Mouse (Mus musculus) gastrocnemius, postnatal 25 days (tissue): ENCODE measurements around the gene Gm16253. TPM values are rescaled to one million over a fixed set of nuclear protein-coding genes. Genes with fewer than 3 reads are reported as not detected.

ENCODE experiments used
- DNase-seq: peaks from one replicate; pipeline ENCODE4 v3.0.0; 2022
- total RNA-seq, 2 experiments: library from RNA; stranded (reverse); gene quantifications; 1 replicate in 1 of 2; 2 replicates in 1 of 2; pipeline ENCODE4 v1.2.3; 2021

Gene Gm16253
- total RNA-seq, 2 experiments from 2014 or later, result 1.1 TPM

DNA sequence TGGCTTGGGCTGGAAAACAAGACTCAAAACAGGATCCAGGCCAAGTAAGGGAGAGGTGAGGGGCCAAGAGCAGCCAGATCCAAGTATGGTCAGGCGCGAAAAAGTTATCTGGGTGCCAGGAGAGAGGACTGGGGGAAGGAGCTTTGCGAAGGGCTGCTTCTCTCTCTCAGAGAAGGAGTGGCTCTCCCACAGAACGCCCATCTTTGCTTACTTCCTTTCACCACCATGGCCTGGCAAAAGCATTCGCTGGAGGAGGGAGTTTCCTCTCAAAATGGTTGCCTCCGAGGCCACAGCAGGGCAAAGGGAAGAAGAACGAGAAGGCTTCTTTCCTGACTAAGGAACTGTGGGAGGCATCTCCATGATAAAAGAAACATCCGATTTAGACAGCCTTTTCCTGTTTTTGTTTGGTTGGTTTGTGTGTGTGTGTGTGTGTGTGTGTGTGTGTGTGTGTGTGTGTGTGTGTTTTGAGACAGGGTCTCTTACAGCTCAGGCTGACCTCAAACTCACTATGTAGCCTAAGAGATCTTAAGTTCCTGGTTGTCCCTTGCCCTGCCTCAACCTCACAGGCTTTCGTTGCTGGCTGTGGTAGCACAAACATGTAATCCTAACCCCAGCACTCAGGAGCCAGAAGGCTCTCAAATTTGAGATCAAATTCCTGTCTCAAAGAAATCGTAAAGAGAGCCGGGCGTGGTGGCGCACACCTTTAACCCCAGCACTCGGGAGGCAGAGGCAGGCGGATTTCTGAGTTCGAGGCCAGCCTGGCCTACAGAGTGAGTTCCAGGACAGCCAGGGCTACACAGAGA is 4.7 kb upstream of the Gm16253 start:
- peak; percentile 58 for DNase-seq

GRCm38 (mm10) chr3:96573611-96574511 is 2.9 kb upstream of the Gm16253 start:
- peak; percentile 74 for DNase-seq

GRCm38 (mm10) chr3:96575272-96575984 is 1.4 kb upstream of the Gm16253 start:
- peak; percentile 79 for DNase-seq

GRCm38 (mm10) chr3:96576005-96576658 is 652 bp upstream of the Gm16253 start:
- DNase-seq, result peak; percentile 86

GRCm38 (mm10) chr3:96577566-96577965 is 782 bp downstream of the Gm16253 start:
- DNase-seq, result no peak

- DNase-seq, result no peak
Measured at GRCm38 (mm10) chr3:96578561-96579238, 1.9 kb downstream of the Gm16253 start.

DNA sequence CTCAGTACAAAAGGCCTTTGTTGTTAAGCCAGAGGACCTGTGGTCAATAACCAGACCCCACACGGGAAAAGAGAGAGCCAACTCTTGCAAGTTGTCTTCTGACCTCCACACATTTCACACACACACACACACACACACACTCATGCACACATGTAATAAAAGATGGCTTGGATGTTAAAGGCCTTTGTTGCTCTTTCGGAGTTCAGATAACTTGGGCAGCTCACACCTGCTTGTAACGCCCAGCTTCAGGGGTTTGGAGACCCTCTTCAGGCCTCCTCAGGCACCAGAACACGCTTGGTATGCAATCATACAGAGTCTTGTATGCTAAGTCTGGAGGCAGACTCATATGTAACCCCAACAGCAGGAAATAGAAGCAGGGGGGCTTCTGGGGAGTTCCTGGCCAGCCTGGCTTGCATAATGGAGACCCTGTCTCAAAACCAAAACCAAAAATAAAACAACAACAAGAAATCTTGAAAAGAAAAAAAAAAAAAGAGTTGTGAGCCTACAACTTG is 2.5 kb downstream of the Gm16253 start:
- DNase-seq, result no peak

- peak; percentile 85 for DNase-seq
Measured at GRCm38 (mm10) chr3:96579885-96580454, 3.2 kb downstream of the Gm16253 start.

DNA sequence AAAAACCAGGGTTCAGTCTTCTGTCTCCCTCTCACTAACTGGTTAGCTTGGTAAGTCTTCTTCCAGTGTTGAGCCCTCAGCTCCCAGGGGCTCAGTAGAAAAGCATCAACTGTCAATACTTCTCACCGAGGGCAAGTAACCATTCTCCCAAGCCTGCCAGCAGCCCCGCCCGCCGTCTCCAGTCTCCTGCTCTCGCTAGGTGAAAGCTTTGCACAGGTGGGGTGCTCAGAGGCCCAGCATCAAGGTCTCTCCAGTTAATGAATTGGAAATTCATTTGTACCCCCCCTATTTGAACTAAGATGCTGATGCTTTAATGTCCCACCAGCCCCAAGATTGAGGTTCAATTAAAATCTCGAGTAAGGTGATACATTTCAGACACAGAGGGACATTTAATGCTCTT is 4.4 kb downstream of the Gm16253 start:
- no peak for DNase-seq

DNA sequence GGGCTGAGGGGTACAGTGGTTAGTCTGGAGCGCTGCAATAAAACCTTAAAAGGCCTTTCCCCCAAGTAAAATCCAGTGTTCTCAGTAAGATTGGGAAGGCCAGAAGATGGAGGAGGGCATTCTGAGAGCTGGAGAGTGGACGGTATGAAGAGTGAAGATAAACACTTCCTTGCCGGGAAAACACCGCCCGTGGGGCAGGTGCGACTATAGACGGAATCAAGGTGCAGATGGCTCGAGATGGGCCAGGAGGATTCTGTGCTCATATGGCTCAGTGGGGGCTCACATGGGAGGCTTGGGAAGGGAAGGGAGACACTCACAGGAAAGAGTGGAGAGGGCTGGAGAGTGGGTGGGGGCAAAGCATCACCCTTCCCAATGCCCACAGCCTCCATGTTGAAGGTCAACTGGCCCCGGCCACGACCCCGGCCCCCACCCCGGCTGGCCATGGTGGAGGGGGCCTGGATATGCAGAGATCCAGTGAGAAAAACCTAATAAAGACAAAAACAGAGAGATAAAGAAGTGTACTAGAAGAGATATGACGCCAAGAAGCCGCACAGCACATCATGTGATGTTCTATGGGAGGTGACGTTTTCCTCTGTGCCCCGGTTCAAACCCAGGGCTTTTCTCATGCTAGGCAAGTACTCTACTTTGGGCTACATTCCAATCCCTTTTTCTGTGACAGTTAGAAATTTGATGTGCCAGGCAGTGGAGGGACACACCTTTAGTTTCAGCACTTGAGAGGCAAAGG is 5.2 kb downstream of the Gm16253 start:
- no peak for DNase-seq

DNA sequence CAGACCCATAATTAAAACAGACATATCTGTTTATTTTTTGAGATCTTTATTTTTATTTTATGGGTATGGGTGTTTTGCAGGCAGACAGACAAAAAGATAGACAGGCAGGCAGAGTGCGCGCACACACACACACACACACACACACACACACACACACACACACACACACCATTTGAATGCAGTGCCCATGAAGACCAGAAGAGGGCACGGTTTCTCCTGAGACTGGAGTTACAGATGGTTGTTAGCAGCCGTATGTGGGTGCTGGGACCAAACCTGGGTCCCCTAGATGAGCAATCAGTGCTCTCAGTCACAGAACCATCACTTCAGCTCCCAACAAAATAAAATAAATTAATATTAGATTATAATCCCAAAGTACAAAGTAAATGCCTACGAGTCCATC is 6.6 kb downstream of the Gm16253 start:
- DNase-seq, result no peak

DNA sequence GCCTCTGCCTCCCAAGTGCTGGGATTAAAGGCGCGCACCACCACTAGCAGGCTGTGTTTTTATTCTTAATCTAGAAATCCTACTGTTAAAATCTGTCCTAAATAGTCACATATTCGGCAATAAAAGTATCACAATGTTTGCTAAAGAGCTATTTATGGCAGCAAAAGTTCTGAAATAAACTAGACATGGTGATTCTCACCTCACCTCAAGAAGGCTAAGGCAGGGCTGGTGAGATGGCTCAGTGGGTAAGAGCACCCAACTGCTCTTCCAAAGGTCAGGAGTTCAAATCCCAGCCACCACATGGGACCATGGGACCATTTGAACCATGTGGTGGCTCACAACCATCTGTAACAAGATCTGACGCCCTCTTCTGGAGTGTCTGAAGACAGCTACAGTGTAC is 13.9 kb downstream of the Gm16253 start:
- DNase-seq, result no peak

- DNase-seq, result peak; percentile 28
Measured at GRCm38 (mm10) chr3:96593374-96593773, 16.6 kb downstream of the Gm16253 start.

- DNase-seq, result peak; percentile 92
Measured at GRCm38 (mm10) chr3:96593790-96594560, 17.2 kb downstream of the Gm16253 start, which contains the start of gene Polr3gl. TSS of gene Polr3gl (minus strand) at chr3:96594181.

DNA sequence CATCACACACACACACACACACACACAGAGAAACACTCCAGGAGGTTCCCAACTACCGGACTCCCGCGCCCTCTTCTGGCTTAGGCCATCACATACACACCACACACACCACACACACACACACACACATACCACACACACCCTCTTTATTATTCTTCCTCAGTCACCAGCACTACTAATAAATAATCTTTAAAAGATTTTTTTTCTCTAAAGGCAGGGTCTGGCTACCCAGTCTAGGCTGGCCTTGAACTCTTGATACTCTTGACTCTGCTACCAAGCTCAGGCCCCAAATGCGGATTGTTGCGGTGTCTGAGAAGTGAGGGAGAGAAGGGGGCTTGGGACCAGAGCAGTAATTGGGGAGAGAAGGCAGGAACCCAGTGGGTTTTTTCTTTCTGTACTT is 18.1 kb downstream of the Gm16253 start:
- no peak for DNase-seq

- DNase-seq, result no peak
Measured at GRCm38 (mm10) chr3:96595661-96596060, 18.9 kb downstream of the Gm16253 start.

DNA sequence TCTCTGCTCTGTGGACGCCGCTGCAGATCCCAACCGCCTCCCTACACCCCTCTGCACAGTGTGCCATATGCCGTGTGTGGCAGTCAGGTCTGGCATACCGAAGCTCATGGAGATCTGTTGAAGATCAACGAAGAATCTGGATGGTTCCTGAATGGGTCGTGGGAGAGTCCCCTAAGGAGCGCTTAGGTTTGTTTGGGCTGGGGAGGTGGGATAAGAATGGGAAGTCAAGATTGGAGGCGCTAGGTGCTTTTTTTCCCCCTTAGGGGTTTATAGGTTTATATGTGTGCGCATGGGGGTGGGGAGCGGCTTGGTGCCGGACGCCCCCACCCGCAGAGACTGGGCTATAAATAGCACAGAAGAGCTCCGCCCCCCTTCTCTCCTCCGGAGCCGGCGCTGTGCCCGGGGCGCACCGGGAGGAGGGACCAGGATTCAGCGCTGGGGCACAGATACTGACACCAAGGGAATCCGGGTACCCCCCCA is 19.5 kb downstream of the Gm16253 start, which contains the start of gene Ankrd34a:
Gene Ankrd34a, plus strand, starts transcription at position 409 of the 480 bp plus-strand sequence.
- DNase-seq, result peak; percentile 52

GRCm38 (mm10) chr3:96596855-96597254 is 20.1 kb downstream of the Gm16253 start:
- DNase-seq, result no peak

DNA sequence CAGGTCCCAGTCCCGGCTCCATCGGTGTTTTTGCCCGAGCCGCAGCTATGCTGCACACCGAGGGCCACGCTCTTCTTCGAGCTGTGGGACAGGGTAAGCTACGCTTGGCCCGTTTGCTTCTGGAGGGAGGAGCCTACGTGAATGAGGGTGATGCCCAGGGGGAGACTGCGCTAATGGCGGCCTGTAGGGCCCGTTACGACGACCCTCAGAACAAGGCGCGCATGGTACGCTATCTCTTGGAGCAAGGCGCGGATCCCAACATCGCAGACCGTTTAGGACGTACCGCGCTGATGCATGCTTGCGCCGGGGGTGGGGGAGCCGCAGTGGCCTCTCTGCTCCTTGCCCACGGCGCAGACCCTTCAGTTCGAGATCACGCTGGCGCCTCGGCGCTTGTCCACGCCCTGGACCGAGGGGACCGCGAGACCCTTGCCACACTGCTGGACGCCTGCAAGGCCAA is 20.7 kb downstream of the Gm16253 start:
- peak; percentile 26 for DNase-seq
